Mouse (Mus musculus) limb, embryonic 13.5 days (tissue): Measurements from ENCODE around the gene Gpd2. TPM values are rescaled to one million over a fixed set of nuclear protein-coding genes. Genes with fewer than 3 reads are reported as not detected.

Source experiments
- ATAC-seq: fragments of 200-750 bp; cut with Nextera tagmentation; 2 replicates; pipeline ENCODE4 v1.8.0; 2017; ENCODE audit warnings: low read depth, moderate number of reproducible peaks, moderate TSS enrichment; ENCODE audit not compliant: low FRiP score
- H3K27ac ChIP-seq: fragments of 300-500 bp; sonication (generic); 2 replicates; pipeline ENCODE4 v1.5.1; 2015; ENCODE audit warnings: inconsistent platforms, mild to moderate bottlenecking, moderate library complexity
- H3K27me3 ChIP-seq: fragments of 300-500 bp; sonication (generic); 2 replicates; pipeline ENCODE4 v1.6.1; 2015; ENCODE audit warnings: mild to moderate bottlenecking, inconsistent platforms
- H3K36me3 ChIP-seq: fragments of 300-500 bp; sonication (generic); 2 replicates; pipeline ENCODE4 v1.6.1; 2015; ENCODE audit warnings: inconsistent platforms, mild to moderate bottlenecking, moderate library complexity
- H3K4me1 ChIP-seq: fragments of 300-500 bp; sonication (generic); 2 replicates; pipeline ENCODE4 v1.6.1; 2015; ENCODE audit warnings: inconsistent platforms
- H3K4me2 ChIP-seq: fragments of 300-500 bp; sonication (generic); replicated peaks from 2 replicates; pipeline ENCODE4 v1.6.1; 2015; ENCODE audit warnings: inconsistent platforms, mild to moderate bottlenecking, moderate library complexity
- H3K4me3 ChIP-seq: fragments of 300-500 bp; sonication (generic); 2 replicates; pipeline ENCODE4 v1.5.1; 2015; ENCODE audit warnings: moderate library complexity, mild to moderate bottlenecking, inconsistent platforms
- H3K9ac ChIP-seq: fragments of 300-500 bp; sonication (generic); 2 replicates; pipeline ENCODE4 v1.6.1; 2015; ENCODE audit warnings: mild to moderate bottlenecking, inconsistent platforms
- H3K9me3 ChIP-seq: fragments of 300-500 bp; sonication (generic); 2 replicates; pipeline ENCODE4 v1.6.1; 2016; ENCODE audit warnings: inconsistent platforms
- WGBS: fragments of 180-500 bp; shearing (Covaris S2); methylation state at CpG from one replicate; pipeline ENCODE4 v1.1.7; 2015; 5-methylcytosine and 5-hydroxymethylcytosine counted together
- polyA plus RNA-seq: library from polyadenylated mRNA; unstranded; fragments of >200 nt; fragmentation: Nextera tagmentation; extraction: Ambion mirVana; gene quantifications from 2 replicates; pipeline ENCODE4 v1.2.1, GENCODE M21; 2015

The Gpd2 gene
- polyA plus RNA-seq: 12.9 and 14.3 TPM in 2 replicates

DNA sequence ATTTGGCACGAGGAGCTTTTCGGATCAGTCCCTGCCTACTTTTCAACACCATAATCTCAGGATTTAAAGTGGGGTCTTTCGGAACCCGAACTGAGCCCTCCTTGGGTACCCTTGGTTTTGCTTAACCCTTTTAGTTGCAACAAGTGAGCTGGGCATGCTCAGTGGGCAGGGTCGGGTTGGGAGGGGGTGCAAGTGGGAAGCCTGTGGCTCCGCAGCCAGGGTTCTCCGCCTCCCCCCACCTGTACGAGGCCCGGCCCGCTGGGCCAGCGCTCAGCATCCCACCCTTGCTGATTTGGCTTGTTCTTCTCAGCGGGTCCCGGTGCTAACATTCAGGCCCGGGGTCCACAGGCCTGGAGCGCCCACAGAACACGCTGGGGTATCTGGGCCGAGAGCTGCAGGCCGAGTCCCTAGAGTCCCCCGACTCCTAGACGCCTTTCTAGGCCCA lies at the start of gene Gpd2:
Gpd2 (plus strand) TSS at position 161 of the 445 bp plus-strand sequence.
- Histone ChIP-seq H3K4me2 (peak within 1 kb of the TSS; percentile 92), H3K27ac (peak within 1 kb of the TSS; percentile 44), H3K36me3 (no peaks in the 10 kb centered on the region), H3K4me3 (peak within 1 kb of the TSS; percentile 74), H3K9me3 (no peaks in the 10 kb centered on the region), H3K4me1 (peaks cover 18% of the 10 kb centered on the region), H3K27me3 (no peaks in the 10 kb centered on the region), H3K9ac (peak within 1 kb of the TSS; percentile 81)
- 4% methylated on average over 20 of the region's 20 CpGs for WGBS
- peak; percentile 56; the same call in 1 of the 2 replicates for ATAC-seq

- Histone ChIP-seq H3K36me3 (no peaks in the 10 kb centered on the region), H3K9ac (no peak overlapping the region), H3K4me1 (no peaks in the 10 kb centered on the region), H3K27me3 (no peaks in the 10 kb centered on the region), H3K4me3 (no peak overlapping the region), H3K4me2 (no peak overlapping the region), H3K27ac (no peak overlapping the region), H3K9me3 (0 out of 2 replicates have a peak, but pooled peaks cover 3% of the 10 kb centered on the region)
- ATAC-seq: no peak
- WGBS: 69% methylated on average over 9 of the region's 9 CpGs
Observed at GRCm38 (mm10) chr2:57188237-57188636, 49.2 kb upstream of the Gpd2 start.

DNA sequence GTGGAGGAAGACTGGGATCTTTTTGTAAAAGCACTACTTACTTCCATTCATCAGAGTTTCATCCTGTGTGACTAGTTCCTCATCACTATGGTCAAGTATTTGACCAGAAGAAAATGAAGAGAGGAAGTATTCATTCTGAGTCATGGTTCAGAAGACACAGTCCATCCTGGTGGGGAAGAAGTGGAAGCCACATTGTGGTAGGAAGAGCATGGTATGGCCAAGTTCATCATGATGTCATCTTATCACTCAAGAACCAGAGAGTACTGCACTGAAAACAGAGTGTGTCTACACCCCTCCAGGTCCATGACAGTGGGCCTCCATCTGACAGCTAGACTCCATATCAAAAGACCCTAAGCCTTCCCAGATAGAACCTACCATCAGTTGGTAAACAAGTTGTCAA lies 46.6 kb upstream of the Gpd2 start:
- H3K27me3 ChIP-seq: no peaks in the 10 kb centered on the region
- no peak overlapping the region for H3K4me3 ChIP-seq
- H3K4me1 ChIP-seq: no peaks in the 10 kb centered on the region
- H3K27ac ChIP-seq: no peak overlapping the region
- no peaks in the 10 kb centered on the region for H3K36me3 ChIP-seq
- H3K9ac ChIP-seq: no peak overlapping the region
- 0 out of 2 replicates have a peak, but pooled peaks cover 3% of the 10 kb centered on the region for H3K9me3 ChIP-seq
- no peak for ATAC-seq
- H3K4me2 ChIP-seq: no peak overlapping the region

GRCm38 (mm10) chr2:57199046-57199445 lies 38.4 kb upstream of the Gpd2 start:
- 92% methylated on average over 3 of the region's 3 CpGs for WGBS
- no peaks in the 10 kb centered on the region for H3K27me3 ChIP-seq
- H3K27ac ChIP-seq: no peak overlapping the region
- ATAC-seq: no peak
- H3K9me3 ChIP-seq: no peaks in the 10 kb centered on the region
- H3K9ac ChIP-seq: no peak overlapping the region
- no peaks in the 10 kb centered on the region for H3K4me1 ChIP-seq
- no peak overlapping the region for H3K4me3 ChIP-seq
- H3K36me3 ChIP-seq: no peaks in the 10 kb centered on the region
- H3K4me2 ChIP-seq: no peak overlapping the region

DNA sequence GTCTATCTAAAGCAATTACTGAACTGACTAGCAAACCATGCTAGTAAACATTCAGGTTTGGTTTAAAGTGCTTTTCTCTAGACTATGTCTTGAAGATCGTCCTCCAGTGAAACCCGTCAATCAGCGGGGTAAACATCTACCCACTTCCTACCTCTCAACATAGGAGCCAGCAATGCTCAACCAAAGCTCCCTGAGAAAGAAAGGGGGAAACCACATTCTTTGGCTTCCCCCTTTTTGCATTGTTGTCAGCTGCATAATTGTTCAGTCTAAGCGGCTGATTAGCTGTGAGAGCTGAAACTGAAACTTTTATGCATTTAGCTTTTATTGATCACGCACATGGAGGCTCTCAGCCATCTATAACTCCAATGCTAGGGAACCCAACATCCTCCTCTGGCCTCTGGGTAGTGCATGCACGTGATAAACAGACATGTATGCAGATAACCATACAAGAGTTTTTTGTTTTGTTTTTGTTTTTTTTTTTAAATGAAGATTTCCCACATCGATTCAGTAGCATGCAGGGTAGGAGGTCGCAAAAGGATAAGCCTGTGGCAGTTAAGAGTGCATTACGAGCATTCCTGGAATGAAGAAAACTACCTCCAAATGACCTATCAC lies 28.9 kb upstream of the Gpd2 start:
- WGBS: 83% methylated on average over 9 of the region's 9 CpGs
- no peak overlapping the region for H3K9ac ChIP-seq
- no peaks in the 10 kb centered on the region for H3K36me3 ChIP-seq
- H3K4me3 ChIP-seq: no peak overlapping the region
- no peak overlapping the region for H3K27ac ChIP-seq
- no peak for ATAC-seq
- H3K27me3 ChIP-seq: no peaks in the 10 kb centered on the region
- no peaks in the 10 kb centered on the region for H3K9me3 ChIP-seq
- 0 out of 2 replicates have a peak, but pooled peaks cover 3% of the 10 kb centered on the region for H3K4me1 ChIP-seq
- no peak overlapping the region for H3K4me2 ChIP-seq

GRCm38 (mm10) chr2:57211049-57212001 lies 26.1 kb upstream of the Gpd2 start:
- H3K27me3 ChIP-seq: no peaks in the 10 kb centered on the region
- H3K4me3 ChIP-seq: no peak overlapping the region
- no peaks in the 10 kb centered on the region; the same call in 1 of the 2 replicates for H3K9me3 ChIP-seq
- H3K27ac ChIP-seq: no peak overlapping the region
- 0 out of 2 replicates have a peak, but pooled peaks cover 3% of the 10 kb centered on the region for H3K4me1 ChIP-seq
- no peak for ATAC-seq
- H3K36me3 ChIP-seq: no peaks in the 10 kb centered on the region
- WGBS: 37% methylated on average over 9 of the region's 9 CpGs
- no peak overlapping the region for H3K4me2 ChIP-seq
- H3K9ac ChIP-seq: no peak overlapping the region

DNA sequence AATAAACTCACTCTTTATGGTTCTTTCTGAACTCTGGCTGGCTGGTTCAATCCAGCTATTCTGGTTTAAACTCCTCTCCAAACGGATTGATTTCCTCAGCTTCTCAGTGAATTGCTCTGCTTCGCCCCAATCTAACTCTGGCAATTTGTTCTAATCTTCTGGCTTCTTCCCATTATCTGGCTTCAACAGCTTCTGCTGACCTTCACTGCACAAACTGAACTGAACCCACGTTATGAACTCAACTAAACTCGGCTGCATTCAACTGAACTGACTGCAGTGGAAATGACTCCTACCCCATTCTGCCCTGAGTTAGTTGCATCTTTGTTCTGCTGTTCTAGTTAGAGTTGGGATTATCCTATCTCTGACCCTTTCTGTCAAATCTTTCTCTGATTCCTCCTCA lies 24.1 kb upstream of the Gpd2 start:
- H3K36me3 ChIP-seq: no peaks in the 10 kb centered on the region
- no peak overlapping the region for H3K27ac ChIP-seq
- H3K4me3 ChIP-seq: no peak overlapping the region
- no peaks in the 10 kb centered on the region for H3K27me3 ChIP-seq
- H3K4me1 ChIP-seq: 0 out of 2 replicates have a peak, but pooled peaks cover 3% of the 10 kb centered on the region
- no peak for ATAC-seq
- WGBS: 94% methylated on average over 4 of the region's 4 CpGs
- no peaks in the 10 kb centered on the region; the same call in 1 of the 2 replicates for H3K9me3 ChIP-seq
- H3K9ac ChIP-seq: no peak overlapping the region
- no peak overlapping the region for H3K4me2 ChIP-seq

GRCm38 (mm10) chr2:57223288-57224026 lies 14.0 kb upstream of the Gpd2 start:
- peaks cover 3% of the 10 kb centered on the region; the same call in 1 of the 2 replicates for H3K4me1 ChIP-seq
- no peaks in the 10 kb centered on the region for H3K36me3 ChIP-seq
- H3K9ac ChIP-seq: no peak overlapping the region
- H3K27ac ChIP-seq: no peak overlapping the region
- H3K4me3 ChIP-seq: no peak overlapping the region
- no peaks in the 10 kb centered on the region for H3K9me3 ChIP-seq
- H3K4me2 ChIP-seq: no peak overlapping the region
- WGBS: 67% methylated on average over 3 of the region's 3 CpGs
- 0 out of 2 replicates have a peak, but pooled peaks cover 5% of the 10 kb centered on the region for H3K27me3 ChIP-seq
- ATAC-seq: peak; percentile 54; the same call in 1 of the 2 replicates

DNA sequence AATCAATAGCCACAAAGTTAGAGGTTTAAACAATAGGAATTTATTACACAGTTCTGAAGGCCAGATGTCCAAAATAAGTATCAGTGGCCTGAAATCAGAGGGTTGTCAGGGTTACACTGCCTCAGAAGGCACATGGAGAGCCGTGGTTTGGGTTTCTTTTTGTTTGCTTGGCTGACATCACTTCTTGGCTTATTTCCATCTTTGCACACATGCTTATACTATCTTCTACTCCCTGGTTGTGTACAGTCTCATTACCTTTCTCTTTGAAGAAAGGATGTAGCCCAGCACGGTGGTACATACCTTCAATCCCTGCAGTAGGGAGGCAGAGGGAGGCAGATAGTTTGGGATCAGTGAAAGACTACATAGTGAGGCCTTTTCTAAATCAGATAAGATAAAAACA lies 12.2 kb upstream of the Gpd2 start:
- H3K27ac ChIP-seq: no peak overlapping the region
- no peak overlapping the region for H3K9ac ChIP-seq
- peaks cover 9% of the 10 kb centered on the region for H3K4me1 ChIP-seq
- H3K4me3 ChIP-seq: no peak overlapping the region
- 0 out of 2 replicates have a peak, but pooled peaks cover 5% of the 10 kb centered on the region for H3K27me3 ChIP-seq
- H3K4me2 ChIP-seq: no peak overlapping the region
- no peaks in the 10 kb centered on the region for H3K9me3 ChIP-seq
- 43% methylated on average over 2 of the region's 2 CpGs for WGBS
- H3K36me3 ChIP-seq: no peaks in the 10 kb centered on the region
- peak; percentile 40; the same call in 1 of the 2 replicates for ATAC-seq

DNA sequence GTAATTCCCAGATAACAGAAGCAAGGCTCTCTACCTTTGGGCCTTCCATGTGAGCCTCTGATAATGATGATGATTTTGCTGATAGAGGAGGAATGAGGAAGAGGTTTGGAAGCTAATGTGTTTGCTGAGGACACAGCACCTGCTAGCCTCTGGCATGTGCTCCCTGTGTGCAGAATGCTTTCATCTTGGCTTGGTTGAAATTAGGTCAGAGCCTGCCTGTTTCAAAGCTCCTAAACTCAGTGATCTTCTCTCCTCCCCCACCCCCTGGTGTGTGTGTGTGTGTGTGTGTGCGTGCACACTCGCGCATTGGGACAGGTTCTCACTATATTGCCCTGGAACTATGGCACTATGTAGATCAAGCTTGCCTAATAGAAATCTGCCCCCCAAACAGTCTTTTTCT lies 10.0 kb upstream of the Gpd2 start:
- Histone ChIP-seq H3K9ac (no peak overlapping the region), H3K27me3 (0 out of 2 replicates have a peak, but pooled peaks cover 5% of the 10 kb centered on the region), H3K9me3 (no peaks in the 10 kb centered on the region), H3K4me1 (peaks cover 9% of the 10 kb centered on the region), H3K4me3 (no peak overlapping the region), H3K4me2 (no peak overlapping the region), H3K27ac (no peak overlapping the region), H3K36me3 (no peaks in the 10 kb centered on the region)
- no peak for ATAC-seq
- WGBS: 82% methylated on average over 3 of the region's 3 CpGs

GRCm38 (mm10) chr2:57229647-57230240 lies 7.7 kb upstream of the Gpd2 start:
- H3K27me3 ChIP-seq: no peaks in the 10 kb centered on the region
- no peak overlapping the region for H3K4me3 ChIP-seq
- WGBS: 29% methylated on average over 4 of the region's 4 CpGs
- H3K4me1 ChIP-seq: peaks cover 5% of the 10 kb centered on the region
- no peaks in the 10 kb centered on the region for H3K9me3 ChIP-seq
- ATAC-seq: peak; percentile 55; the same call in 1 of the 2 replicates
- H3K9ac ChIP-seq: no peak overlapping the region
- H3K4me2 ChIP-seq: no peak overlapping the region
- H3K27ac ChIP-seq: no peak overlapping the region
- no peaks in the 10 kb centered on the region for H3K36me3 ChIP-seq
